Mouse (Mus musculus) brain, adult 2 months (tissue): ENCODE results near the gene Ppp6r2.
A peak's percentile ranks its signal among the peaks of the same experiment; 100 is the strongest.

Source experiments
- DNase-seq: peaks from one replicate; pipeline ENCODE4 v3.0.0; 2011; ENCODE audit warnings: low read depth, low spot score

Gene Ppp6r2

GRCm38 (mm10) chr15:89308406-89309139, 97.2 kb downstream of the Ppp6r2 start:
- peak; percentile 58 for DNase-seq

GRCm38 (mm10) chr15:89309962-89310498, 98.7 kb downstream of the Ppp6r2 start:
- DNase-seq, result peak; percentile 95

GRCm38 (mm10) chr15:89313359-89313758, 102.0 kb downstream of the Ppp6r2 start:
- DNase-seq, result no peak

GRCm38 (mm10) chr15:89314107-89314506, 102.8 kb downstream of the Ppp6r2 start:
- DNase-seq, result peak; percentile 57

GRCm38 (mm10) chr15:89314511-89315189, 103.3 kb downstream of the Ppp6r2 start:
- DNase-seq, result no peak

- peak; percentile 99 for DNase-seq
Measured at GRCm38 (mm10) chr15:89315190-89315731, 103.9 kb downstream of the Ppp6r2 start, which contains the start of gene Sbf1. Gene Sbf1 (minus strand): TSS chr15:89315311.

- DNase-seq, result no peak
Measured at GRCm38 (mm10) chr15:89316146-89316545, 104.8 kb downstream of the Ppp6r2 start.

- DNase-seq, result no peak
Measured at GRCm38 (mm10) chr15:89321264-89321663, 109.9 kb downstream of the Ppp6r2 start.

- DNase-seq, result no peak
Measured at GRCm38 (mm10) chr15:89322670-89323522, 111.5 kb downstream of the Ppp6r2 start, which contains the start of gene Adm2. Gene Adm2 (plus strand): TSS chr15:89322720.

- DNase-seq, result no peak
Measured at GRCm38 (mm10) chr15:89323656-89324055, 112.3 kb downstream of the Ppp6r2 start.

- DNase-seq, result no peak
Measured at GRCm38 (mm10) chr15:89326441-89326840, 115.1 kb downstream of the Ppp6r2 start.

- no peak for DNase-seq
Measured at GRCm38 (mm10) chr15:89334271-89334670, 122.9 kb downstream of the Ppp6r2 start, which contains the start of gene Miox. Gene Miox (plus strand): TSS chr15:89334398.

- no peak for DNase-seq
Measured at GRCm38 (mm10) chr15:89334774-89335537, 123.6 kb downstream of the Ppp6r2 start.

GRCm38 (mm10) chr15:89336422-89336821, 125.1 kb downstream of the Ppp6r2 start:
- DNase-seq, result no peak
